Mouse (Mus musculus): ENCODE data around the gene Mxd1. TPM values are rescaled to one million over a fixed set of nuclear protein-coding genes. Genes with fewer than 3 reads are reported as not detected.

Gene Mxd1
- polyA plus RNA-seq, 1 experiment = 9.9 TPM

- H3K27ac ChIP-seq (ENCODE audit: insufficient read depth, low read depth, low read length) = no peak overlapping the region
- no peaks in the 10 kb centered on the region for H3K36me3 ChIP-seq (ENCODE audit: control insufficient read depth, insufficient read depth, low read length)
Observed at GRCm38 (mm10) chr6:86639180-86640160, 29.5 kb downstream of the Mxd1 start.

GRCm38 (mm10) chr6:86638434-86638833 lies 30.5 kb downstream of the Mxd1 start:
- DNase-seq = no peak
- Histone ChIP-seq H3K27ac (ENCODE audit: insufficient read depth, low read depth, low read length) (no peak overlapping the region), H3K36me3 (ENCODE audit: control insufficient read depth, insufficient read depth, low read length) (no peaks in the 10 kb centered on the region), H3K4me3 (ENCODE audit: insufficient read depth, low read depth, low read length) (no peak overlapping the region), H3K27me3 (replicated peaks; ENCODE audit: control insufficient read depth, insufficient read depth, low read length) (no peaks in the 10 kb centered on the region), H3K4me1 (ENCODE audit: control insufficient read depth, insufficient read depth, low read length) (0 out of 2 replicates have a peak, but pooled peaks cover 4% of the 10 kb centered on the region)
- WGBS = 36% methylated on average over 2 of the region's 2 CpGs
- no peak for TF ChIP-seq POLR2A (IDR thresholded peaks at IDR 0.05; ENCODE audit: low read depth, low read length)
- TF ChIP-seq CTCF (conservative IDR thresholded peaks at IDR 0.05; ENCODE audit: insufficient read depth, insufficient read length, low read depth, low read length) = peak; percentile 27; the same call in 1 of the 2 replicates

More at GRCm38 (mm10) chr6:86639180-86640160, 29.5 kb downstream of the Mxd1 start:
- 86% methylated on average over 18 of the region's 18 CpGs for WGBS
- TF ChIP-seq POLR2A (IDR thresholded peaks at IDR 0.05; ENCODE audit: low read depth, low read length) (no peak), CTCF (conservative IDR thresholded peaks at IDR 0.05; ENCODE audit: insufficient read depth, insufficient read length, low read depth, low read length) (no peak)
- 0 out of 2 replicates have a peak, but pooled peaks cover 4% of the 10 kb centered on the region for H3K4me1 ChIP-seq (ENCODE audit: control insufficient read depth, insufficient read depth, low read length)
- H3K4me3 ChIP-seq (ENCODE audit: insufficient read depth, low read depth, low read length) = no peak overlapping the region
- no peaks in the 10 kb centered on the region for H3K27me3 ChIP-seq (replicated peaks; ENCODE audit: control insufficient read depth, insufficient read depth, low read length)
- DNase-seq = no peak

GRCm38 (mm10) chr6:86637860-86638259 lies 31.1 kb downstream of the Mxd1 start:
- Histone ChIP-seq H3K27me3 (replicated peaks; ENCODE audit: control insufficient read depth, insufficient read depth, low read length) (no peaks in the 10 kb centered on the region), H3K4me1 (ENCODE audit: control insufficient read depth, insufficient read depth, low read length) (0 out of 2 replicates have a peak, but pooled peaks cover 4% of the 10 kb centered on the region), H3K27ac (ENCODE audit: insufficient read depth, low read depth, low read length) (no peak overlapping the region), H3K4me3 (ENCODE audit: insufficient read depth, low read depth, low read length) (no peak overlapping the region), H3K36me3 (ENCODE audit: control insufficient read depth, insufficient read depth, low read length) (no peaks in the 10 kb centered on the region)
- no peak for DNase-seq
- WGBS = 79% methylated on average over 2 of the region's 2 CpGs
- no peak for TF ChIP-seq CTCF (conservative IDR thresholded peaks at IDR 0.05; ENCODE audit: insufficient read depth, insufficient read length, low read depth, low read length)
- TF ChIP-seq POLR2A (IDR thresholded peaks at IDR 0.05; ENCODE audit: low read depth, low read length) = no peak

GRCm38 (mm10) chr6:86637171-86637835 lies 31.7 kb downstream of the Mxd1 start:
- H3K27ac ChIP-seq (ENCODE audit: insufficient read depth, low read depth, low read length) = no peak overlapping the region
- WGBS = 63% methylated on average over 4 of the region's 4 CpGs

GRCm38 (mm10) chr6:86636495-86636894 lies 32.5 kb downstream of the Mxd1 start:
- no peak for TF ChIP-seq POLR2A (IDR thresholded peaks at IDR 0.05; ENCODE audit: low read depth, low read length)
- Histone ChIP-seq H3K4me1 (ENCODE audit: control insufficient read depth, insufficient read depth, low read length) (0 out of 2 replicates have a peak, but pooled peaks cover 4% of the 10 kb centered on the region), H3K27ac (ENCODE audit: insufficient read depth, low read depth, low read length) (no peak overlapping the region), H3K36me3 (ENCODE audit: control insufficient read depth, insufficient read depth, low read length) (no peaks in the 10 kb centered on the region), H3K4me3 (ENCODE audit: insufficient read depth, low read depth, low read length) (no peak overlapping the region), H3K27me3 (replicated peaks; ENCODE audit: control insufficient read depth, insufficient read depth, low read length) (no peaks in the 10 kb centered on the region)
- peak; percentile 32 for DNase-seq
- 53% methylated on average over 2 of the region's 2 CpGs for WGBS

More at GRCm38 (mm10) chr6:86637171-86637835, 31.7 kb downstream of the Mxd1 start:
- Histone ChIP-seq H3K4me3 (ENCODE audit: insufficient read depth, low read depth, low read length) (no peak overlapping the region), H3K27me3 (replicated peaks; ENCODE audit: control insufficient read depth, insufficient read depth, low read length) (no peaks in the 10 kb centered on the region), H3K36me3 (ENCODE audit: control insufficient read depth, insufficient read depth, low read length) (no peaks in the 10 kb centered on the region), H3K4me1 (ENCODE audit: control insufficient read depth, insufficient read depth, low read length) (0 out of 2 replicates have a peak, but pooled peaks cover 4% of the 10 kb centered on the region)
- DNase-seq = no peak
- TF ChIP-seq CTCF (conservative IDR thresholded peaks at IDR 0.05; ENCODE audit: insufficient read depth, insufficient read length, low read depth, low read length) (no peak), POLR2A (IDR thresholded peaks at IDR 0.05; ENCODE audit: low read depth, low read length) (no peak)

GRCm38 (mm10) chr6:86630141-86630540 lies 38.8 kb downstream of the Mxd1 start:
- Histone ChIP-seq H3K4me3 (ENCODE audit: insufficient read depth, low read depth, low read length) (no peak overlapping the region), H3K36me3 (ENCODE audit: control insufficient read depth, insufficient read depth, low read length) (no peaks in the 10 kb centered on the region), H3K27me3 (replicated peaks; ENCODE audit: control insufficient read depth, insufficient read depth, low read length) (no peaks in the 10 kb centered on the region), H3K4me1 (ENCODE audit: control insufficient read depth, insufficient read depth, low read length) (no peaks in the 10 kb centered on the region), H3K27ac (ENCODE audit: insufficient read depth, low read depth, low read length) (no peak overlapping the region)
- WGBS = 76% methylated on average over 3 of the region's 3 CpGs
- no peak for TF ChIP-seq POLR2A (IDR thresholded peaks at IDR 0.05; ENCODE audit: low read depth, low read length)
- TF ChIP-seq CTCF (conservative IDR thresholded peaks at IDR 0.05; ENCODE audit: insufficient read depth, insufficient read length, low read depth, low read length) = no peak
- DNase-seq = no peak

- DNase-seq = no peak
- Histone ChIP-seq H3K36me3 (ENCODE audit: control insufficient read depth, insufficient read depth, low read length) (no peaks in the 10 kb centered on the region), H3K4me3 (ENCODE audit: insufficient read depth, low read depth, low read length) (no peak within 1 kb of the TSS), H3K4me1 (ENCODE audit: control insufficient read depth, insufficient read depth, low read length) (no peaks in the 10 kb centered on the region), H3K27me3 (replicated peaks; ENCODE audit: control insufficient read depth, insufficient read depth, low read length) (no peaks in the 10 kb centered on the region), H3K27ac (ENCODE audit: insufficient read depth, low read depth, low read length) (no peak within 1 kb of the TSS)
- 65% methylated on average over 10 of the region's 10 CpGs for WGBS
- TF ChIP-seq POLR2A (IDR thresholded peaks at IDR 0.05; ENCODE audit: low read depth, low read length) (no peak), CTCF (conservative IDR thresholded peaks at IDR 0.05; ENCODE audit: insufficient read depth, insufficient read length, low read depth, low read length) (no peak)
Observed at GRCm38 (mm10) chr6:86627946-86628345, 41.0 kb downstream of the Mxd1 start, which contains the start of gene Asprv1. Gene Asprv1, plus strand, starts transcription at chr6:86628164.
